Mouse (Mus musculus): ENCODE data around the gene Ikbip. TPM values are rescaled to one million over a fixed set of nuclear protein-coding genes. Genes with fewer than 3 reads are reported as not detected.
A peak's percentile ranks its signal among the peaks of the same experiment; 100 is the strongest.

Ikbip gene
- polyA plus RNA-seq (2017; shearing (Covaris generic)): 1 to 10 TPM; 4.9 to 6.5 TPM

DNA sequence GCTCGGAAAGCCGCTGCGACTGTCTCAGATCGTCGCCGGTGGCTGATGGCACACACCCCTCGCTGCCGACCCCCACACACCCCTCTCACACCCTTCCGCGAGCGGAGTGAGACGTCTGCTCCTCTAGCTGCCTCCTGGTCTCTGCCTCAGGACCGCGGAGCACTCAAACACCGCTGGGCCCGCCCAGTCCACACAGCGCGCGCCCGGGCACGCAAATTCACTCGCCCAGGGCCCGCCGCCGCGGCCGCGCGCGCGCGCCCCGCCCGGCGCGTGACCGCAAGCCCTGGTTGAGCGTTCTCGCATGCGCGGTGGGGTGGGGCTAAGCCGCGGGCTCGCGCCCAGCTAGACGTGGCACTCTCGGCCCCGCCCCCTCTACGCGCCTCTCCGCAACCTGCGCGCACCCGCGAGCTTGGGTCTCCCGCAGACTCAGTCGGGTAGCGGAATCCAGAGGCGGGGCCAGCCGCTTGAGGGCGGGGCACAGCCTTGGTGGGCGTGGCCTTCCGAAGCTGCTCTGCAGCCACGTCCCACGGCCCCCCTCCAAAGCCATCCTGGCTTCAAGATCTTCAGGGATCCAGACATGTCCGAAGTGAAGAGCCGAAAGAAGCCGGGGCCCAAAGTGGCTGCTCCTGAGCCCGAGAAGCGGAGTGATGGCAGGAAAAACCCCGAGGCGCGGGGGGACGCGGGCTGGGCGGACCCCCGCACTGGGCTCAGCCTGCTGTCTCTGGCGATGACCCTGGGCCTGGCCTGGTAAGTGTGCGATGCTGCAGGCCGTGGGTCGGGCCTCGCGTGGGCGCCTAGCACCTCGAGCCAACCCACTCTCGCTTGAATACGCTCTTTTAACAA, at the start of gene Ikbip, which contains the start of gene Apaf1:
Ikbip (plus strand) TSS at position 391 of the 843 bp plus-strand sequence.
Apaf1 (minus strand) TSS at position 221 of the 843 bp plus-strand sequence.
- peak; percentile 90 for ATAC-seq

- ATAC-seq: peak; percentile 71
Measured at GRCm38 (mm10) chr10:91033942-91034341, 48.8 kb upstream of the Ikbip start.

GRCm38 (mm10) chr10:91049696-91050095, 33.0 kb upstream of the Ikbip start:
- no peak for ATAC-seq

DNA sequence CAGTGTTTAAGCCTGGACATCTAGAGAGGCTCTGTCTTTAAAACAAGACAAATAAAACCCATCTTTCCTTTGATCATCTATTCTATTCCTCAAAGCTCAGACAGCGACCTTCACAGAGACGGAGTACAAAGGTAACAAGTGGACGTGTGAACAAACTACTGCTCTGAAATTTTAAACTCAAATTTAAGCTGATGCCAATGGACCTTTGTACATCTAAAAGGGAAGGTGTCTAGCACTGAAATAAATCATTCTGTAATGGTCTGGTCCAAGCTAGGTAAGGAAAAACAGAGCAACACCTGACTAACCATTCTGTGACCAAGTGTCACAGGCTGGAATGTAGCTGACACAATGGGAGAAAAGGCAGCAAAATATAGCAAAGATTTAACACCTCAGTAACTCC, 31.6 kb upstream of the Ikbip start:
- ATAC-seq: no peak

DNA sequence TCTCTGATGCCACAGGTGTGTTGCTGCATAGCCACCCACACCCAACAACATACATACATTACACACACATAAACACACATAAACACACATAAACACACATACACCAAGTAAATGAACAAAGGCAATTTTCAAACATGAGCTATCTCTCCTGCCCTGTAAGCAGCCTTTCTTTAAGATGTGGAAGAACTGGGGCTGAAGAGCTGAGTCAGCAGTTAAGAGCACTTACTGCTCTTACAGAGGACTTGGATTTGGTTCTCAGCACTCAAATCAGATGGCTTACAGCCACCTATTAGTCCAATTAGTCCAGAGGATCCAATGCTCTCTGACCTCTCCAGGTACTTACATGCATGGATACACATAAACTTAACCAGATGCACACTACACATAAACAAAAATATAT, 30.0 kb upstream of the Ikbip start:
- ATAC-seq: no peak

- ATAC-seq: peak; percentile 43
Measured at GRCm38 (mm10) chr10:91060742-91061141, 22.0 kb upstream of the Ikbip start.

- ATAC-seq: no peak
Measured at GRCm38 (mm10) chr10:91062355-91062754, 20.4 kb upstream of the Ikbip start.

DNA sequence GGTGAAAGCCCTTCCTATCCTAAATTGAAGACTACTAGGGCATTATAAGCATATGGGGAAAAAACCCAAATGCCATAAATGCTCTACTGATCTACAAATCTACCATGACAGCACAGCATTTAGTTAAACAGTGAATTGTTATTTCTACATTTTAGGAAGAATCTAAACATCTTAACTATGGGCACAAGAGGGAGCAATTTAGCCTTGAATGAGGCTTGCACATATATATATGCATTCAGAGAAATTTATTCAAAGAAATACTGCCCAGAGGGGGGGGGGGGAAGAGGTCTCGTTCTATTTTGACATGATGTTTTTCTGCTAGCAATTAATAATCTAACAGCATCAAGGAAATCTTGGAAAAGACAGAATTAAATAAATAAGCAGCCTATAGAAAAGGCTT, 11.0 kb upstream of the Ikbip start:
- ATAC-seq: peak; percentile 86

- no peak for ATAC-seq
Measured at GRCm38 (mm10) chr10:91073345-91073744, 9.4 kb upstream of the Ikbip start.

GRCm38 (mm10) chr10:91076667-91077066, 6.1 kb upstream of the Ikbip start:
- ATAC-seq: no peak

DNA sequence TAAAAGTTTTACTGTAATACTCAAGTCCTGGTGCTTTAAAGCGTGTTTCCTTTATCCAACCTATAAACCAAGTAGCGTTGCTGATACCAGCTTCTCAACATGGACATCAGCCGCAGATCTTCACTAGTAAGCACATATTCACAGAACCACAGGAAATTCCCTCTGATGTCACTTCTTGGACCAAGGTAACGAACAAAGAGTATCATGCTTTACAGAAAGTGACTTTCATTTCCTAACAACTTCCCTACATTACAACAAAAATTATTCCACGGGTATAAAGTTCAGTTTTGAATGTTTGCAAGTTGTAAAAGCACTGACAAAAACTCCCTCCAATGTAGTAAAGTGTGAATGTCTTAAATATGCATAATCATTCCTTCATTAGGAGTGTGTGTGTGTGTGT, 2.2 kb upstream of the Ikbip start:
- ATAC-seq: no peak

DNA sequence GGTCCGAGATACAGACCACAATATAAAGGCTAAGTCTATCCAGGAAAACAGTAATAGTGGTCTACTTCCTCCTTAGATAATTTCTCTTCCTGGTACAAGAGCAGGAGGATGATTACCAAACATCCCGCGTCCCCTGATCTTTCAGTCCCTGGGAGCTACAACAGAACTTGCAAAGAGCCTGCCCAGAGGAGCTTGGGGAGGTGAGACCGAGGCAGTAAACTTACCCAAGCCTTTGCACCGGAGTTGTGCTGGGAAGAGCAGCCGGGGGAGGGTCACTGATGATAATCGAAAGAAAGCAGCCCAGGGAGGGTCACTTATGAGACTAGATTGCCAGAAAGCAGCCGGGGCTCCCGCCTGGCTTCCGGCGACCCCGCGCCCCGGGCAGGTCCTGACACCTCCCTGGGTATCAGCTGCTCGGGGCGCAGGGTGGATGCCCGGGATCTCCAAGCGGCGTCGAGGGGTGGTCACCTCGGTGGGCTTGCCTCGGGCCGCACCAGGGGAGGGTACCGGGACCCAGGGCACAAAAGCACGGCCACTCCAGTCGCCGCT, 707 bp upstream of the Ikbip start:
- ATAC-seq: peak; percentile 23

DNA sequence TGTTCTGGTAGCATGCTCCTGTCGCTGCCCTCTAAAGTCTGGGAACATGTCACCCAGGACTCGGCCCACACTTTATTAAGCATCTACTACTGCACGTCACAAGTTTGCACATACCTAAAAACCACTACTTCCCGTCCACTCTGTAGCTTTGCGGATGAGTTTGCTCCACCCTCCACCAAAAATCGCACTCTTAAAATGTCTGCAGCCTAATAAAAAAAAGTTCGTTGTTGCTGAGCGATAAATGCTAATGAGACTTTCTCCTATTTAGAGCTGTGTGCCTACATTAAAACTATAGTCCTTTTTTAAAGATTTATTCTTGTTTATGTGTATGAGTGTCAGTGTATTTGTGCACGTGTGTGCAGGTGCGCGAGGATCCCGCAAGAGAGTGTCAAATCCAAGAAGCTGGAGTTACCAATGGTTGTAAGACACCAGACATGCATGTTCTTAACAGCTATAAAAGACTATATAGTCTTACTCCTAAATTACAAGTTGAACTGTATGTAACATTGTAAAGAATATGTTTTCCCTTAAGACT, 720 bp downstream of the Ikbip start:
- ATAC-seq: peak; percentile 9

DNA sequence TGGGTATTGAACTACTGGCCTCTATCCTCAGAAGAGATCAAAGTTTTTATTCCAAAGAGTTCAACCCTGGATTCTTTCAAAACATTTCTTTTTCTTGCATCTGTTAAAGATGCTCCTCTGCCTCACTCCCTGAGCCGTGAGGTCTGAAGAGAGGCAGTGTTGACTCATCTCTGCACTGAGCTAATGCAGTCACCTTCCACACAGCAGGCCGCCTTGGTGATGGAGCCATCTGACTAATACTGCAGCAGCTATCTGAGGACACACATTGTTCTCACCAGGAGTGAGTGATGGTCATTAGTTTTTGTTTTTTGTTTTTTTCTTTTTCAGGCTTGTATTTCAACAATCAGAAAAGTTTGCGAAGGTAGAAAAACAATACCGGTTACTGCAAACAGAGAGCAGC, 10.1 kb downstream of the Ikbip start:
- ATAC-seq: no peak

DNA sequence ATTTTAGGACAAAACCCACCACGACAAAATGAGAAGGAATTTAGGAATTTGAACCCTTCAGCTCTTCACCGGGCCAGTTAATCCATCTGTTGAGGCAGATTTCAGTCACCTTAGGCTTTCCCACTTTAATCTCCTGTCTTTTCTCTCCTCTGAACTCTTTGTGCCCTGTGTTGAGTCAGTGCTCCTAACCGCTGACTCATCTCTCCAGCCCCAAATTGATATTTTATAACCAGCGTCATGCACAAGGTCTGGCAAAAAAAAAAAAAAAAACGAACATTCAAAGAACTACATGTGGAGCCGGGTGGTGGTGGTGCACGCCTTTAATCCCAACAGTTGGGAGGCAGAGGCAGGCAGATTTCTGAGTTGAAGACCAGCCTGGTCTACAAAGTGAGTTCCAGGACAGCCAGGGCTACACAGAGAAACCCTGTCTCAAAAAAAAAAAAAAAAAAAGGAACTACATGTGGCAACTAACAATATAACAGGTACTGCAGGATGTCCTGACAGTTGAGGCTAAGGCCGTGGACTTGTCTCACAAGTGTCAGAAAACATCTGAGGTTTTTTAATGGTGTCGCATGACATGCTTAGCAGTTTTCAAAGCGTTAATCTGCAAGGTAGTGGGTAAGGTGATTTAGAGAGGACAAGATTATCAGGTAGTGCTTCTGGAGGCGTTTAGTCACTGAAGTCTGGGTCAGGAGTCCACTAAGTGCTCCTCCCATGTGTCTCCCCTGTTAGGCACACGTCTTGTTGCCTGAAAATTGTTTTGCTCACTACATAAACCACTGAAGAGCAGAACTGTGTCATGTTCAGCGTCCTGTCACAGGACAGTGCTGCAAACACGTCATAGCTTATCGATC, 11.7 kb downstream of the Ikbip start:
- no peak for ATAC-seq

- ATAC-seq: no peak
Measured at GRCm38 (mm10) chr10:91098056-91098455, 15.3 kb downstream of the Ikbip start.

DNA sequence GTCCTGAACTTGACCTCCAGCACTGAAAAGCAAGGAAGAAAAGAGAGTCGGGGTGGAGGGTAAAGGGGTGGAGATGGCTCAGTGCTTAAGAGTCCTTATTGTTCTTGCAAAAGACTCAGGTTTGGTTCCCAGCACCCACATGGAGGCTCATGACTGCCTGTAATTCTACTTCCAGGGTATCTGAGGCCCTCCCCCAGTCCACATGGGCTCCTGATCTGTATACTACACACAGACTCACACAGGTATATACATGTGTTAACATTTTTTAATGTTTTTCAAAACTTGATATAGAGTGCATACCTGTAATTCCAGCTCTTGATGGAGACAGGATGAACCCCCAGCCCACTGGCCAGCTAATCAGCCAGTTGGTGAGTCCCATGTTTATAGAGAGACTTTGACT, 17.4 kb downstream of the Ikbip start:
- ATAC-seq: no peak

DNA sequence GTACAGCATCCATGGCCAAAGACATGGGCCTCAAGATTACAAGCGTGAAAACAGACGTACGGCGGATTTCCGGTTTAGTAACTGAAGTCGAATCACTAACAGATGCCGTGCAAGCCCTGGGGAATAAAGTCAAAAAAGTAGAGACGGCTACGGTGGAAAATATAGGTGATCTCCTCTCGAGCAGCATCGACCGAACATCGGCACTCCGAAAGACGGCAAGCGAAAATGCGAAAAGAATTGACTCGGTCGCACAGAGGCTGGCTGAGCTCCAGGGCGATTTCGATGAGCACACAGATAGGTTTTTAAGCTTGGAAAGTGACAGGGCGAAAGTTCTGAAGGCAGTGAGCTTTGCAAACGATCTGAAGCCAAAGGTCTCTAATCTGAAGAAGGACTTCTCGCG, 19.2 kb downstream of the Ikbip start:
- ATAC-seq: no peak

DNA sequence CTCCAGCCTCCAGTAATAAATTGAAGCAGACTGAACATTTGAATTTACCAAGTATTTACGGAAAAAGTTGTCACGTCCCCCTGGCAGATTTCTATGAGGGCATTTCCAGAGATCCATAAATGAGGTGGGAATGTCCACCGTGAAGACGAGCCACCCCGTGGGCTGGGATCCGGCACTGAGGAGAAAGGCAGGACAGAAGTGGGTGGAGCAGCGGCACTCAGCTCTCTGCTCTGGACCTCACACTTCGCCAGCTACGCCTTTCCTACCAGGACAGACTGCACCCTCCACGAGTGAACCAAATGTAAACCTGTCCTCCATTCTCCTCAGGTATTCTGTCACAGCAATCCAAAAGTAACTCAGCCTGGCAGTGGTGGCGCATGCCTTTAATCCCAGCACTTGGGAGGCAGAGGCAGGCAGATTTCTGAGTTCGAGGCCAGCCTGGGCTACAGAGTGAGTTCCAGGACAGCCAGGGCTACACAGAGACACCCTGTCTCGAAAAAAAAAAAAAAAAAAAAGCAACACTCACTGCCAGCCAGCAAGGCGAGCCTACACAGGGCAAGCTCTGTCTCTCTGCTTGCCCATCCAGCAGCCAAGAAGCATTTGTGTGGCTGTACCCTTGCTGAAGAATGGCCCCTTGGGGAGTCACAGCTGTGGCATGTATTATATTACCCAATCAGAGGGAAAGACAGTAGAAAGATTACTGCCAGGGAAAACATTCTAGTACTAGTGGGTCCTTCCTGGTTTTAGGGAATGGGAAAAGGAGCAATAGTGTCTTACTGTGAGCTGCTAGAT, 20.3 kb downstream of the Ikbip start:
- ATAC-seq: no peak

- no peak for ATAC-seq
Measured at GRCm38 (mm10) chr10:91105981-91106380, 23.2 kb downstream of the Ikbip start.

- ATAC-seq: no peak
Measured at GRCm38 (mm10) chr10:91109841-91110240, 27.1 kb downstream of the Ikbip start.

- no peak for ATAC-seq
Measured at GRCm38 (mm10) chr10:91116958-91117357, 34.2 kb downstream of the Ikbip start.

Measured in CD4-positive, CD25-positive, alpha-beta regulatory T cell, adult 4 months (primary cell).